Mouse (Mus musculus) splenic B cell, adult 2 months (primary cell): ENCODE measurements around the gene Tekt5.

Experiments used
- DNase-seq: peaks from one replicate; pipeline ENCODE4 v3.0.0-alpha.2; 2011; ENCODE audit warnings: low read depth, low spot score
- H3K27me3 ChIP-seq: 2 replicates; pipeline ENCODE4 v1.6.1; 2012; ENCODE audit warnings: mild to moderate bottlenecking, low read length, moderate library complexity, mixed read lengths; ENCODE audit not compliant: control insufficient read depth, poor library complexity, insufficient read depth, severe bottlenecking
- H3K36me3 ChIP-seq: 2 replicates; pipeline ENCODE4 v1.6.1; 2012; ENCODE audit warnings: mild to moderate bottlenecking, low read length, moderate library complexity, mixed read lengths; ENCODE audit not compliant: control insufficient read depth, poor library complexity, insufficient read depth, severe bottlenecking

Gene Tekt5

GRCm38 (mm10) chr16:10335953-10336352, 59.3 kb downstream of the Tekt5 start:
- Histone ChIP-seq H3K36me3 (no peaks in the 10 kb centered on the region), H3K27me3 (no peaks in the 10 kb centered on the region)

DNA sequence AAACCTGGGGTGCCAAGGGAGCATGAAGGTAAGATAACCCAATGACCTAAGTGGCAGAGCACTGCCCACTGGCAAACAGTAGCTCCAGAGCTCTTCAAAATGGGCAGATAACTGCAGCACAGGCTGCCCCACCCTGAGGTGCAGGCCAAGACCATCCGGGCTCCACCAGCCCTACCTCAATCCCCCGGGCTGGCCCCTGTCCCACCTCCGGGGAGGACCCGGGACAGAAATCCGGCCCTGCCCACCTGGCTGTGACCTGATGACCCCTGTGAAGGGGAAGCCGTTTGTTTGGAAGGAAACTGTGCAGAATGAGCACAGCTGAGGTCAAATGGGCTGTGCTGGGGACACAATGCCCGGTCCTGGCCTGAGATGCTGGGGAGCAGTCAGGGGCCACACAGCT, 62.6 kb downstream of the Tekt5 start:
- Histone ChIP-seq H3K27me3 (no peaks in the 10 kb centered on the region), H3K36me3 (no peaks in the 10 kb centered on the region)
- no peak for DNase-seq

More at GRCm38 (mm10) chr16:10335953-10336352, 59.3 kb downstream of the Tekt5 start:
- DNase-seq = no peak

GRCm38 (mm10) chr16:10330586-10331495, 64.4 kb downstream of the Tekt5 start:
- no peak for DNase-seq
- Histone ChIP-seq H3K27me3 (no peaks in the 10 kb centered on the region), H3K36me3 (no peaks in the 10 kb centered on the region)

- Histone ChIP-seq H3K36me3 (no peaks in the 10 kb centered on the region), H3K27me3 (no peaks in the 10 kb centered on the region)
- DNase-seq = no peak
These were observed 67.5 kb downstream of the Tekt5 start for GRCm38 (mm10) chr16:10327563-10328333.

DNA sequence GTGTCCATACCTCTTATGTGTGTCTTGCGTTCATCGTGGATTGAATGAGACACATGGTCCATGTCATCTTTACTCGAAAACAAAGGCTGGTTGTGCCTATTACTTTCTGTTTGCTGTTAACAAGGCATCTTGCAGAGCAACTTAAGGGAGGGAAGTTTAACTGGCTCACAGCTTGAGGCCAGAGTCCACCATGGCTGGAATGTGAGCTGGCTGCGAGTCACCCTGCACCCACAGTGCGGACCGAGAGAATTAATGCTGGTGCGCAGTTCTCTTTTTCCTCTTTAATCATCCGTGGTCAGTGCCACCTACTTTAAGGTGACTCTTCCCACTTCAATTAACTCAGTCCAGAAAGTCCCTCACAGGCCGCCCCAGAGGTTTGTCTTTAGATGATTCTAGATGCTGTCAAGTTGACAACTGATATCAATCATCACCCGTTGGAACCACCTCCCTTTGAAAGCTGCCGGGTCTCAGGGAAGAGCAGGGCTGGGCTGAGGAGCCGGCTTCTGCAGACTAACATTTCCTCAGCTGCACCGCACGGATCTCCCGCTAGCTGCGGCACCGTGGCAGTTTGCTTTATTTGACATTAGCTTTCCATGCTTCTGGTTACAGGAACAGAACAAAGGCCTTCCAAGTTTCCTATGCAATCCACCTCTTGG, 75.2 kb downstream of the Tekt5 start:
- Histone ChIP-seq H3K27me3 (no peaks in the 10 kb centered on the region), H3K36me3 (no peaks in the 10 kb centered on the region)
- DNase-seq = no peak

- no peaks in the 10 kb centered on the region; the same call in 1 of the 2 replicates for H3K27me3 ChIP-seq
- no peaks in the 10 kb centered on the region for H3K36me3 ChIP-seq
- DNase-seq = no peak
These were observed 78.1 kb downstream of the Tekt5 start for GRCm38 (mm10) chr16:10317197-10317544.

DNA sequence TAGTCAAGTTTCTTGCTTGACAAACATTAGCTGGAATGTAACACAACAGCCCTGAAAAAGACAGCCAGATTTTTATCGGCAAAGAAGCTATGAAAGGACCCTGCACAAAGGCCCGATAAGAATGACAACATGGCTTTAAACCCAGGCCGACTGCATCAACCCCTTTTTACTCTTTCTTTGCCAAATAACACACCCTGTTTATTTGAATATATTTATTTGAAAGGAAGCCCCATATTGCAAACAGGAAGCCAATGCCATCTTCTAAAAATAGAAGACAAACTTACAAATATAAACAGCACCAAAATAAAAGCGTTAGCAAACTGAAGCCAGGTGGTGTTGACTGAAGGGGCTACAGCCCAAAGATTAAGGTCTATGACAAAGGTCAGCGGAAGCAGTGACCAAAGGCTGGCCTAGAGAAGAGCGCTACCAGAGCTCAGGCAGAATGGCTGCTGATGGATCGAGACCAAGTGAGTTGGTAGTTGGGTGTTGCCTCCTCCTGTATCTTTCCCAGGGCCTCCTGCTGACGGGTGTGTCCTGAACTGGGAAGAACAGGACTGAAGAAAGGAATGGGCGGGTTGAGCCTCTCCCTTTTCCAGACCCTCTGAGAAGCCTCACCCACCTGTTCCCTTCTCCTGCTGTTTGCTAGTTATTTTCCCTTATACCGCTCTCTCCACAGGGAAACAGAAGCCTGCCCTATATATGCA, 78.6 kb downstream of the Tekt5 start:
- DNase-seq = no peak
- Histone ChIP-seq H3K36me3 (no peaks in the 10 kb centered on the region), H3K27me3 (no peaks in the 10 kb centered on the region; the same call in 1 of the 2 replicates)

DNA sequence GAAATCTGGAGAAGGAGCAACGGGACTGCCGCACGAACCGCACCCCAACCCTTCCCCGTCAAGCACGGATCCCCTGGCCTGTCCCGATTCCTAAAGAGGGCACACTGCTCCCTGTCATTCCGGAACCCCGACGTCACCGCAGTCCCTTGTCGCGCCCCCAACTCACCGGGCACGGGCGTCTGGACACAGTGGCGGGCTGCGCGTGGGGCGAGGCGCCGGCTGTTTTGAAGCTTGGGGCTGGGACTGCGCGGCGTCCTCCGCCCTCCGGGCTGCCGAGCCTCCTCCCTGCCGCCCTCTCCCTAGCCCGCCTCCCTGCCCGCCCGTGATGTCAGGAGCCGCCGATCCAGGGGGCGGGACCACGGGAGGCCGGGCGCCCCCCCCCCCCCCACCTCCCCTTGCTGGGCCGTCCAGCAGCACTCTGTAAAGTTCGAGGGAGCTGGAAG, 81.6 kb downstream of the Tekt5 start, which contains the start of gene Emp2:
Gene Emp2, minus strand, starts transcription at position 323 of the 443 bp plus-strand sequence.
- H3K27me3 ChIP-seq = no peaks in the 10 kb centered on the region; the same call in 1 of the 2 replicates
- no peak for DNase-seq
- no peaks in the 10 kb centered on the region for H3K36me3 ChIP-seq

- no peaks in the 10 kb centered on the region; the same call in 1 of the 2 replicates for H3K27me3 ChIP-seq
- no peaks in the 10 kb centered on the region for H3K36me3 ChIP-seq
- DNase-seq = no peak
These were observed 82.1 kb downstream of the Tekt5 start for GRCm38 (mm10) chr16:10313226-10313625.

DNA sequence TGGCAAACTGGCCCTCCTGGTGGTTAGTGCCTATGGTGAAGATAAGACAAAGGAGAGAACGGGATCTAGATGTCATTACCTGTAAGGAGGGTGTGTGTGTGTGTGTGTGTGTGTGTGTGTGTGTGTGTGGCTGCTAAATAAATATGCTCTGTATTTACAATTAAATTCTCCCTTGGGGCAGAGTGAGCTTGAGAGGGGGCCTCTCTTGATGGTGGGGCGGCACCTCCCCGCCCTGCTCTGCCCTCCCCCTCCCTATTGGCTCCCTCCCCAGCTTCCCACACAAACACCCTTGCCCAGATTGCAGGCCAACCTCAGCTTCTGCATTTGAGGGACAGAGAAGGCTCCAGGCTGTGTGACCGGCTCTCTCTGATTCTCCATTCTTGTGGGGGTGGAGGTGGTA, 83.3 kb downstream of the Tekt5 start:
- Histone ChIP-seq H3K27me3 (no peaks in the 10 kb centered on the region; the same call in 1 of the 2 replicates), H3K36me3 (no peaks in the 10 kb centered on the region)
- no peak for DNase-seq

GRCm38 (mm10) chr16:10311086-10311485, 84.2 kb downstream of the Tekt5 start:
- no peak for DNase-seq
- H3K36me3 ChIP-seq = no peaks in the 10 kb centered on the region
- no peaks in the 10 kb centered on the region; the same call in 1 of the 2 replicates for H3K27me3 ChIP-seq

DNA sequence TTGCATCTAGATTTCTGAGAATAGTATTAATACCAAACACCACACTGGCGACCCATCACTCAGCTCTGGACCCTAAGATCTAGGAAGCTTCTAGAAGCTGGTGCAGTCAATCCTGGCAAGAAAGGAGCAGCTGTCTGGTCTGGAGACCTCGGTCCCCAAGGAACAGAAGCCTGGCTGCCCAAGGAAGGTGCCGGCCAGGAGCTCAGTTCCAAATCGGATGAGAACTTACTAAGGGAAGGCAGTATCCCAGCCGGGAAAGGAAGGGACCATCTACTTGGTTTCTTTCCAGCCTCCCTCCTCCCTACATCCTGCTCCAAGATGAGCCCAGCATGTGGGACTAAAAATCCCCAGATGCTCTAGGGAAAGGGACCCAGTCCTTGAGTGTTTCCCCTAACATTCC, 84.8 kb downstream of the Tekt5 start:
- no peak for DNase-seq
- Histone ChIP-seq H3K36me3 (no peaks in the 10 kb centered on the region), H3K27me3 (no peaks in the 10 kb centered on the region; the same call in 1 of the 2 replicates)
